Mouse (Mus musculus) stomach, embryonic 15.5 days (tissue): Measurements from ENCODE around the gene Negr1. TPM values are rescaled to one million over a fixed set of nuclear protein-coding genes. Genes with fewer than 3 reads are reported as not detected.

Experiments used
- ATAC-seq: fragments of 200-750 bp; cut with Nextera tagmentation; 2 replicates; pipeline ENCODE4 v1.8.0; 2017; ENCODE audit warnings: low read depth, moderate number of reproducible peaks, moderate TSS enrichment; ENCODE audit not compliant: insufficient read depth, low FRiP score
- H3K27ac ChIP-seq: fragments of 300-500 bp; sonication (generic); 2 replicates; pipeline ENCODE4 v1.5.1; 2015; ENCODE audit warnings: mild to moderate bottlenecking, inconsistent platforms
- H3K27me3 ChIP-seq: fragments of 300-500 bp; sonication (generic); replicated peaks from 2 replicates; pipeline ENCODE4 v1.6.1; 2015; ENCODE audit warnings: inconsistent platforms
- H3K36me3 ChIP-seq: fragments of 300-500 bp; sonication (generic); 2 replicates; pipeline ENCODE4 v1.6.1; 2015; ENCODE audit warnings: inconsistent platforms
- H3K4me1 ChIP-seq: fragments of 300-500 bp; sonication (generic); 2 replicates; pipeline ENCODE4 v1.6.1; 2015; ENCODE audit warnings: inconsistent platforms
- H3K4me2 ChIP-seq: fragments of 300-500 bp; sonication (generic); 2 replicates; pipeline ENCODE4 v1.6.1; 2015; ENCODE audit warnings: mild to moderate bottlenecking, inconsistent platforms
- H3K4me3 ChIP-seq: fragments of 300-500 bp; sonication (generic); replicated peaks from 2 replicates; pipeline ENCODE4 v1.5.1; 2015; ENCODE audit warnings: inconsistent platforms
- H3K9ac ChIP-seq: fragments of 300-500 bp; sonication (generic); 2 replicates; pipeline ENCODE4 v1.6.1; 2015; ENCODE audit warnings: inconsistent platforms
- H3K9me3 ChIP-seq: fragments of 300-500 bp; sonication (generic); 2 replicates; pipeline ENCODE4 v1.6.1; 2016; ENCODE audit warnings: inconsistent platforms
- WGBS: fragments of 180-500 bp; shearing (Covaris S2); methylation state at CpG from one replicate; pipeline ENCODE4 v1.1.7; 2015; 5-methylcytosine and 5-hydroxymethylcytosine counted together
- polyA plus RNA-seq: library from polyadenylated mRNA; unstranded; fragments of >200 nt; fragmentation: Nextera tagmentation; extraction: Ambion mirVana; gene quantifications from 2 replicates; pipeline ENCODE4 v1.2.1, GENCODE M21; 2015

Negr1 gene
- polyA plus RNA-seq = 3.8 and 3.9 TPM in 2 replicates

DNA sequence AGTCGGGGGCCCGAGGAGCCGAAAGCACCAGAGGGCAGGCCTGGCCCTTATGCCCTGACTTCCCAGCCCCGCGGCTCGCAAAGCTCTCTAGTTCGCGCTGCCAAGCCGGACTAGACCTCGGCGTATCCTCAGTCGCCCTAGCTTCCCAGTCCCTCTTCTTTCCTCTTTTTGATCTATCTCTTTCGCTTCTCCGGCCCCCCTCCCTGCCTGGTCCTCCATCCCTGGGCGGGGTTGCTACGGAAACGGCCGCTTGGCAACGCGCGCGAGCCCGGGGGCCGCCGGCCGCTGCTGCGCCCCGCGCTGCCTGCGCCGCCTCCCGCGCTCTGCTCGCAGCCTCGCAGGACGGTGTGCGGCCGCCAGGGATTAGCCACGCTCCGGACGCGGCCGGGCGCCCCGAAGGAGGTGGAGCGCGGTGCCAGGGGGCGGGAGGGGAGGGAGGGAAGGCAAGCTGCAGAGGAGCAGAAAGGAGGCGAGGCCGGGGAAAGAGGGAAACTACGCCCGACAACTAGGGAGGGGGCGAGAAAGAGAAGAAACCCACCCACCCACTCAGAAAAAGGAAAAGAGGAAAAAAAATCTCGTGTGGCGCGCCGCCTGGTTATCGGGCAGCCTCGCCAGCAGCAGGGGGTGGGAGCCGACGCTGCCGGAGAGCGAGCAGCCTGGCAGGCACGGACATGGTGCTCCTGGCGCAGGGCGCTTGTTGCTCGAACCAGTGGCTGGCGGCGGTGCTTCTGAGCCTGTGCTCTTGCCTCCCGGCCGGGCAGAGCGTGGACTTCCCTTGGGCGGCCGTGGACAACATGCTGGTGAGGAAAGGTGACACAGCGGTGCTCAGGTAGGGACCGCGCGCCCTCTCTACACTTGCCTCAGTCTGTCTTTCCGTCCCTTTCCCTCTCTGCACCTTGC, at the start of gene Negr1:
Gene Negr1 (plus strand): TSS at position 271 of the 900 bp plus-strand sequence.
- H3K27me3 ChIP-seq = peaks cover 12% of the 10 kb centered on the region
- H3K9ac ChIP-seq = peak within 1 kb of the TSS; percentile 37
- H3K4me3 ChIP-seq = peak within 1 kb of the TSS; percentile 57
- ATAC-seq = peak; percentile 69; the same call in 1 of the 2 replicates
- no peaks in the 10 kb centered on the region for H3K9me3 ChIP-seq
- peak within 1 kb of the TSS; percentile 93 for H3K4me2 ChIP-seq
- H3K27ac ChIP-seq = peak within 1 kb of the TSS; percentile 81
- H3K36me3 ChIP-seq = no peaks in the 10 kb centered on the region
- H3K4me1 ChIP-seq = no peaks in the 10 kb centered on the region; the same call in 1 of the 2 replicates
- whole genome bisulfite sequencing = under 1% methylated on average over 75 of the region's 79 CpGs

DNA sequence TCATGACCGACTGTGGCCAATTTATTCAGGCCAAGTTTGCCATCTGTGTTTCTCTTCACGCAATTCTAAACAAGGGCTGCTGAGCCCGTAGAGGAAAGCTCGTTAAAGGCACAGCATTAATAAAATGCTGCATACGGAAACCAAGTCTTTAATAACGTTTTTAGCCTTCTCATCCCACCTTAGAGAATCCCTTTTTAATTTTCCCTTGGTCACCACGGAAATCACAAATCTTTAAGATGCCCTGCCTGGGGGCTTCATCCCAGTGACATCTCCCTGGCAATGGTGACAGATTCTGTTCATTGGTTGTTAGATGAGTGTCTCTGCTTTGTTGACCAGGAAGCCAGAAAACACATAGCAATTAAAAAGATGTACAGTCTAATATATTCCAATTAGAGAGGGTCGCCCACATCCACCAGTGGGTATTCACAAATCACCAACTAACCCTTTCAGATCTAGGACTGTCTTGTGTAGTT, 35.1 kb upstream of the Negr1 start:
- no peak for ATAC-seq
- H3K4me3 ChIP-seq = no peak overlapping the region
- no peak overlapping the region for H3K27ac ChIP-seq
- WGBS = 71% methylated on average over 8 of the region's 8 CpGs
- H3K4me2 ChIP-seq = no peak overlapping the region
- H3K9ac ChIP-seq = no peak overlapping the region
- H3K36me3 ChIP-seq = no peaks in the 10 kb centered on the region
- H3K27me3 ChIP-seq = no peaks in the 10 kb centered on the region
- no peaks in the 10 kb centered on the region for H3K4me1 ChIP-seq
- no peaks in the 10 kb centered on the region for H3K9me3 ChIP-seq

DNA sequence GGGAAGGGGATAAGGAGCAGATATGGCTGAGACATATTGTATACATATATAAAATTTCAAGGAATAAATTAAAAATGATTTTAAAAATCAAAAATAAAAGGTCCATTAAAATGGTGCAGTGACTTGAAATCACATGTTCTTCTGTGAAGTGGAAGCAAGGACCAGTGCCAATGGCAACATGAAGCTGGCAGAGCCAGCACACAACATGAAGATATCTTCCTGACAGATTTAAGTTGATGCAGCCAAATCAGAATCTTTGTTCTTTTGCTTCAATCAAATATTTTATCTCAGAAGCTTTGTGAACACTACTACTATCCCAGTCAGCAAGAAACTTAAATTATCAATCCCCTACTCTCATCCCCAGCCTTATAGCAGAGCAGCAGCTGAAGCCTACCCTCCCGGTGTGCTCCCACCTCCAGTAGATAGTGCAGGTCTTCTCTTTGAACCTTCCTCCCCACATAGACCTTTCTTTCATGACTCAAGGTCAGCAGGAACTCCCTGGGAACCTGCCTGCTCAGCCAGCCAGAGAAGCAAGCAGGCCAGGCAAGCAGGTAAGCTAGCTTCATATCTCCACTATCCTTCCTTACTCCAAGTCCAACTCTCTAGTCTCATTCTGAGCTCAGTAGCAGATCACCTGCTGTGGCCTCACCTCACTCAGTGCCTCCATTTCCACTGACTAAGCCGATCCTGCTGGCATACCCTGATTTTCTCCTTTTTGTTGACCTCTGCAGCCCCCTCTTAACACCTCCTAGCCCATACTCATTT, 34.2 kb upstream of the Negr1 start:
- Histone ChIP-seq H3K27ac (no peak overlapping the region), H3K4me2 (no peak overlapping the region), H3K27me3 (no peaks in the 10 kb centered on the region), H3K4me3 (no peak overlapping the region), H3K36me3 (no peaks in the 10 kb centered on the region), H3K4me1 (no peaks in the 10 kb centered on the region), H3K9ac (no peak overlapping the region), H3K9me3 (no peaks in the 10 kb centered on the region)
- ATAC-seq = no peak
- 74% methylated on average over 2 of the region's 2 CpGs for WGBS

DNA sequence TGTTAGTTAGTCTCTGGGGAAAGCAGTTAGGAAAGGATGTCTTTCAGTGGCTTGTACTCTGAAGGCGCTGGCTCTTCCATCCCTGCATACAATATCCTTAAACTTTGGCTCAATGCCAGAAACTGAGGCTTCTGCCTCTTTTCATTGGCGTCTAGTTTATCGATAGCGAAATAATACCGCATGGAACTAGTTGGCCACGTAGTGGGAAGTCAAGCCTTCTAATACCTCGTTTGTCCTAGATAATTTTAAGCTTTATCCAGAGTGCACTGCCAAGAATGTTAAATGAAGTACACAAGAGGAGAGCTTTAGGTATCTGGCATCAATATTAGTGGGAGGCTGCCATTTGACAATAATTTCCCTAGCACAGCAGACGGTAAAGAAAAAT, 2.2 kb upstream of the Negr1 start:
- H3K9me3 ChIP-seq = no peaks in the 10 kb centered on the region
- no peaks in the 10 kb centered on the region for H3K36me3 ChIP-seq
- H3K27me3 ChIP-seq = peaks cover 12% of the 10 kb centered on the region
- H3K4me3 ChIP-seq = no peak overlapping the region; the same call in 1 of the 2 replicates
- WGBS = 22% methylated on average over 8 of the region's 8 CpGs
- no peak overlapping the region for H3K27ac ChIP-seq
- ATAC-seq = no peak
- no peaks in the 10 kb centered on the region; the same call in 1 of the 2 replicates for H3K4me1 ChIP-seq
- H3K9ac ChIP-seq = no peak overlapping the region
- peak overlapping the region; percentile 93 for H3K4me2 ChIP-seq

DNA sequence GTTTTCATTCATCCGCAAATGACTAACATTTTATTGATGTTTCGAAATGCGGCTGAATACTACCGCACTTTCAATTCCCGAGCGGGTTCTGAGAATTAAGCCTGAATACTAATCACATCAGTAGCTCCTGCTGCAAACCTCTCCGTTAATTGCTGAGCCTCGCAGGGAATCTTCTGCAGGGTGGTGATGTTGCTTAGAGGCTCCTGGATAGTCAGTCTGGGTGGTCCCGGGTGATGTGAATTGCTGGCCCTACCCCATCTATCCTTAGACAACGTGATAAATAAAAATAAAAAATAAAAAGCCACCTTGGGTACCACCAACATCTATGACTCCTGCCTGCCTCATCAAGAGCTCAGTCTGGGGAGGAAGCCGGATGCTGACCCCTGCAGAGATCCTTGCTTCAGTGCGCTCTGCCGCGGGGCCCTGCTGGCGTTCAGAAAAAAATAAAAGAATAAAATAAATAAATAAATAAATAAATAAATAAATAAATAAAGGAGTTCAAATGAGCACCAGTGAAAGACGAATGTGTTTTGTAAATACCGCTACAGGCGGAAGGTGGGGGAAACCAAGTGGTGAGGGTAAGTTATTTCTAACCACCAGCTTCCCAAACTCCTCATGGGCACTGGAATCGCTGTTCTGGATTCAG, 1.6 kb upstream of the Negr1 start:
- ATAC-seq = no peak
- Histone ChIP-seq H3K4me1 (no peaks in the 10 kb centered on the region; the same call in 1 of the 2 replicates), H3K4me2 (peak overlapping the region; percentile 93), H3K9ac (no peak overlapping the region), H3K9me3 (no peaks in the 10 kb centered on the region), H3K4me3 (peak overlapping the region; percentile 57), H3K36me3 (no peaks in the 10 kb centered on the region), H3K27me3 (peaks cover 12% of the 10 kb centered on the region), H3K27ac (no peak overlapping the region)
- WGBS = 9% methylated on average over 19 of the region's 19 CpGs

DNA sequence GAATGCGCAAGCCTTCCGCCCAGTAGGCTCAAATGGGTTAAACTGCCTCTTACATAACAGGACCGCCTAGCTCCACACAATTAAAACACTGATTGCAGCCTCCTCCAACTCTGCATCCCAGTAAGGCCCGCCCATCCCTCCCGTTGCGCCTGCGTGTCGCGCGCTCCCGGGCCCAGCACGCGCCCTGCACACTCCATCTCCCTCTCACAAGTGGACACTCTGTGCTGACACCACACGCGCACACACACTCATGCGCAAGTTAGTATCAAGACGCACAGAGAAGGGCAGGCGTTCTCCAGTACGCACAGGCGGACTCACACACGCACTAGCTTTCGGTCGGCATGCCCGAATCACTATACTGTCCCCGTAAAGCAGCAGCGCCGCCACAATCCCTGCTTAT, 828 bp upstream of the Negr1 start:
- H3K4me2 ChIP-seq = peak overlapping the region; percentile 93
- H3K27ac ChIP-seq = peak overlapping the region; percentile 81
- ATAC-seq = peak; percentile 89
- H3K9me3 ChIP-seq = no peaks in the 10 kb centered on the region
- peaks cover 12% of the 10 kb centered on the region for H3K27me3 ChIP-seq
- H3K36me3 ChIP-seq = no peaks in the 10 kb centered on the region
- H3K9ac ChIP-seq = no peak overlapping the region
- peak overlapping the region; percentile 57 for H3K4me3 ChIP-seq
- WGBS = under 1% methylated on average over 27 of the region's 27 CpGs
- H3K4me1 ChIP-seq = no peaks in the 10 kb centered on the region; the same call in 1 of the 2 replicates

DNA sequence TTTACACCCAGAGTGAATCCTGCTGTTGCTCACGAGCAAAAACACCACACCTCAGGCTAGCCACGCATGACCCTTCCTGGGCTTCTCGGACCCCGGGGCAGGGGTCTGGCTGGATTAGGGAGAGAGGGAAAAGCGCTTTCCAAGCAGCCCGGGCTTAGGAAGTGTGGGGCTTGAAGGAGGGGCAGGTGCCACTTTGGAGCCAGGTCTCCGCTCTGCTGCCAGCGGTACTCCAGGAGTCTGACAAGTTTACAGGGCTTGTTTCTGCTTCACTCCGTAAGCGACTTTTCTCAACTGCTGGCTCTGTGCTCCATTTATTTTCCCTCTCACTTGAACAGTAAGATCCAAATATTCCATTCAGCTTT, 811 bp downstream of the Negr1 start:
- no peaks in the 10 kb centered on the region for H3K9me3 ChIP-seq
- no peak for ATAC-seq
- H3K27ac ChIP-seq = no peak overlapping the region
- H3K4me1 ChIP-seq = no peaks in the 10 kb centered on the region; the same call in 1 of the 2 replicates
- H3K36me3 ChIP-seq = no peaks in the 10 kb centered on the region
- H3K27me3 ChIP-seq = peaks cover 12% of the 10 kb centered on the region
- peak overlapping the region; percentile 57 for H3K4me3 ChIP-seq
- 2% methylated on average over 10 of the region's 10 CpGs for WGBS
- peak overlapping the region; percentile 93 for H3K4me2 ChIP-seq
- 0 out of 2 replicates have a peak overlapping the region, but pooled peaks have one; percentile 37 for H3K9ac ChIP-seq

DNA sequence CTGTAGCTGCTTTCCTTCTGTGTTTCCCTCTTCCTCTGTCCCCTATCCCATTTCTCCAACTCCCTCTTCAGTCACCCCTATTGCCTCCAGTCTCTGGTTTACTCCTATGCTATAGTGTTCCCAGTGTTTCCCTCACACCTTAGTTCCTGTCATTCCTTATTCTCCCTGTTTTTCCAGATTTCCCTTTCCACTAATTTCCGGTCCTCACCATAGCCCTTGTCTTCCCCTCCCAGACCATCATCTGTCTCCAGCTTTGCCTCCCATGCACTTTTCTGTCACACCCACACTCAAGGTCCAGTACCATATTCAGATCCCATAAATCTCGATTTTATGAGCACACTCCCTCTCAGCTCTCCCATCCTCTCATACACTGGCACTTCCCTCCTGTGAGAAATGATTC, 1.2 kb downstream of the Negr1 start:
- no peak overlapping the region for H3K9ac ChIP-seq
- peaks cover 12% of the 10 kb centered on the region for H3K27me3 ChIP-seq
- no peak for ATAC-seq
- H3K4me2 ChIP-seq = peak overlapping the region; percentile 93
- H3K27ac ChIP-seq = no peak overlapping the region
- H3K4me3 ChIP-seq = peak overlapping the region; percentile 57
- H3K9me3 ChIP-seq = no peaks in the 10 kb centered on the region
- no peaks in the 10 kb centered on the region; the same call in 1 of the 2 replicates for H3K4me1 ChIP-seq
- H3K36me3 ChIP-seq = no peaks in the 10 kb centered on the region
- 24% methylated on average over 2 of the region's 2 CpGs for WGBS

DNA sequence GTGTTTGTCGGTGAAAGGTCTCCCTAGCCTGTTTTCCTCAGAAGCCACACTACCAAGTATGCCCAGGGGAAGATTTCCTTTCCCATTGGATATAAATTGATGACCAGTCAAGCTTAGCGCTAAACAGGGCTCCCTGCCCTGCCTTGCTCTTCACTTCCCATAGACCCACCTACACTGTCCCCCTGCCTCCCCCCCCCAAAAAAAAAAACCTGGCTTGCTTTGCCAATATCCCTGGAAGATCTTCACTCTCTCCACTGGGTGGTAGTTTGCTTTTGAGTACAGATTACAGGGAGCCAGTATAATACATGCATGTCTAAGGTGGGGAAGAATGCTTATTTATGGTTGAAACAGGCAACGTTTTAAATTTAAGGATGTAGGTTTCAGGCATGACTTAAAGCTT, 1.8 kb downstream of the Negr1 start:
- Histone ChIP-seq H3K4me2 (peak overlapping the region; percentile 93), H3K4me3 (no peak overlapping the region; the same call in 1 of the 2 replicates)
- ATAC-seq = no peak

DNA sequence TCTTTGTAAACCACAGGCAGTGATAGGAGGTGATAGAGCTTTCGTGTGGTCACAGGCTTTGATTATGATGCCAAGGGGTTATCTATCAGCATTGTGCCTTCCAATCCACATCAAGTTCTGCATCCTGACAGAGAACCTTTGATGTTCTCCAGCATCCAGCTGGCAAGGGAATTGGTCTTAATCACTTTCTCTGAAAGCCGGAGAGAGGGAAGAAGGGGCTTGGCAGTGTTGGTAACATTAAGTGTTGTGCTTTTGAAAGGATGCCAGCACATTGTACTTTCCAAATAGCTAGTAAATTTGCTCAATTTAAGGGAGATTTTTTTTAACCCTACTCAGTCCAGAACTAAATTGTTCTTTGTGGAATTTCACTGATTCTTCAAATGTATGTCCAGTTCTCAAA, 11.9 kb downstream of the Negr1 start:
- H3K27me3 ChIP-seq = no peaks in the 10 kb centered on the region
- no peak overlapping the region for H3K27ac ChIP-seq
- ATAC-seq = no peak
- no peaks in the 10 kb centered on the region for H3K4me1 ChIP-seq
- no peaks in the 10 kb centered on the region for H3K36me3 ChIP-seq
- no peak overlapping the region for H3K4me3 ChIP-seq
- WGBS = 34% methylated on average over 2 of the region's 2 CpGs
- H3K9me3 ChIP-seq = no peaks in the 10 kb centered on the region
- H3K4me2 ChIP-seq = no peak overlapping the region
- no peak overlapping the region for H3K9ac ChIP-seq

More for the DNA sequence above, 1.8 kb downstream of the Negr1 start:
- 16% methylated on average over 3 of the region's 3 CpGs for WGBS
- Histone ChIP-seq H3K9ac (no peak overlapping the region), H3K27ac (no peak overlapping the region), H3K36me3 (no peaks in the 10 kb centered on the region), H3K9me3 (no peaks in the 10 kb centered on the region), H3K27me3 (peaks cover 12% of the 10 kb centered on the region), H3K4me1 (no peaks in the 10 kb centered on the region; the same call in 1 of the 2 replicates)

DNA sequence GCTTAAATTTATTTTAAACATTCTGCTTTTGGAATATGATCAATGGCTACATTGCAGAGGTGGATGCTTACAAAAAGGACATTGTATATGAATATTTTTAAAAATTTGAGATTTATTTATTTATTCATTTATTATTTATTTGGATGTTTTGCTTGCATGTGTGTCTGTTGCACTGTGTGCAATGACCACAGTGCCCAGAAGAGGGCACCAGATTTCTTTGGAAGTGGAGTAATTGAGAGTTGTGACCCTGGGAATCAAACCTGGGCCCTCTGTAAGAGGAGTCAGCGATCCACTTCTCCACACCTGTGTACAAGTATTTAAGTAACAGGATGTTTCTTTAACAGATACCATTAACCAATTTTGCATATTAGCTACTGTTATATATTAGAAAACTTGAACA, 14.7 kb downstream of the Negr1 start:
- no peak overlapping the region for H3K4me3 ChIP-seq
- no peak for ATAC-seq
- 83% methylated on average over 1 of the region's 1 CpGs for WGBS

More for the DNA sequence above, 14.7 kb downstream of the Negr1 start:
- Histone ChIP-seq H3K9me3 (no peaks in the 10 kb centered on the region), H3K9ac (no peak overlapping the region), H3K4me2 (no peak overlapping the region), H3K27me3 (no peaks in the 10 kb centered on the region), H3K36me3 (no peaks in the 10 kb centered on the region), H3K27ac (no peak overlapping the region), H3K4me1 (no peaks in the 10 kb centered on the region)
